Mouse (Mus musculus) testis, adult 2 months (tissue): Measurements from ENCODE around the gene Haghl. TPM values are rescaled to one million over a fixed set of nuclear protein-coding genes. Genes with fewer than 3 reads are reported as not detected.

ENCODE experiments used
- H3K27ac ChIP-seq: fragments of 200-500 bp; 2 replicates; pipeline ENCODE4 v1.5.1; 2012; ENCODE audit warnings: low read depth, low read length; ENCODE audit not compliant: control insufficient read depth, insufficient read depth
- H3K27me3 ChIP-seq: fragments of 200-500 bp; 2 replicates; pipeline ENCODE4 v1.6.1; 2012; ENCODE audit warnings: mild to moderate bottlenecking, low read length, moderate library complexity; ENCODE audit not compliant: control insufficient read depth, insufficient read depth
- H3K36me3 ChIP-seq: fragments of 200-500 bp; 2 replicates; pipeline ENCODE4 v1.6.1; 2012; ENCODE audit warnings: mild to moderate bottlenecking, low read length; ENCODE audit not compliant: control insufficient read depth, insufficient read depth
- H3K4me1 ChIP-seq: fragments of 200-500 bp; 2 replicates; pipeline ENCODE4 v1.6.1; 2012; ENCODE audit warnings: low read length; ENCODE audit not compliant: control insufficient read depth, insufficient read depth
- H3K4me3 ChIP-seq: fragments of 200-500 bp; 2 replicates; pipeline ENCODE4 v1.5.1; 2012; ENCODE audit warnings: low read depth, mild to moderate bottlenecking, low read length, moderate library complexity, mixed read lengths; ENCODE audit not compliant: control insufficient read depth
- CTCF ChIP-seq: fragments of 200-500 bp; IDR thresholded peaks from 2 replicates; pipeline ENCODE4 v1.5.1; 2012; ENCODE audit warnings: low read depth, mild to moderate bottlenecking, inconsistent platforms, low read length, moderate library complexity; ENCODE audit not compliant: control insufficient read depth, insufficient read depth, insufficient replicate concordance
- POLR2A ChIP-seq: fragments of 200-500 bp; IDR thresholded peaks from 2 replicates; pipeline ENCODE4 v1.6.1; 2012; ENCODE audit warnings: low read depth, mild to moderate bottlenecking, inconsistent platforms, low read length, moderate library complexity; ENCODE audit not compliant: control insufficient read depth
- polyA plus RNA-seq: library from polyadenylated mRNA; depleted of rRNA; stranded (reverse); fragments of >200 nt; gene quantifications from 2 replicates; pipeline ENCODE4 v1.2.3, GENCODE M21; 2012

Haghl gene
- polyA plus RNA-seq, 1 experiment = 83.4 TPM

DNA sequence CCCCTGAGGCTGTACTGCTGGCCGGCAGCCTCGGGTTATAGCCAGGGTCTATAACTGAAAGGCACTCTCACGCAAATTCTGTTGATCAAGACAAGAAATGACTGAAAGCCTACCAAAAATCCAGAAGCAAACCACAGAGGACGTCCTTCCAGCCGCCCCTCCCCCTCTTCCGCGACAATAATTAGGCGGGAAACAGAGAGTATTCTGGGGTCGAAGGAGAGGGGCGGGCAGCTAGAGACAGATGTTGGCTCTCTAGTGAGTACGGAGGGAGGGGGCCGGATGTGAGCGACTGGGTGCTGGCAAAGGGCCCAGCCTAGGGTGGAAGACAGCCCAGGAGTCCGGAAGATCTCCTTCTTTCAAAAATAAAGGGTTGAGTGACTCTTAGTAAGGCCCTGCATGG is 7.1 kb upstream of the Haghl start, which contains the start of gene Fam173a:
Gene Fam173a, minus strand, starts transcription at position 287 of the 400 bp plus-strand sequence.
- Histone ChIP-seq H3K36me3 (no peaks in the 10 kb centered on the region), H3K27ac (peak within 1 kb of the TSS; percentile 80), H3K4me1 (peaks cover 27% of the 10 kb centered on the region), H3K27me3 (no peaks in the 10 kb centered on the region), H3K4me3 (peak within 1 kb of the TSS; percentile 93)
- TF ChIP-seq CTCF (no peak), POLR2A (no peak)

DNA sequence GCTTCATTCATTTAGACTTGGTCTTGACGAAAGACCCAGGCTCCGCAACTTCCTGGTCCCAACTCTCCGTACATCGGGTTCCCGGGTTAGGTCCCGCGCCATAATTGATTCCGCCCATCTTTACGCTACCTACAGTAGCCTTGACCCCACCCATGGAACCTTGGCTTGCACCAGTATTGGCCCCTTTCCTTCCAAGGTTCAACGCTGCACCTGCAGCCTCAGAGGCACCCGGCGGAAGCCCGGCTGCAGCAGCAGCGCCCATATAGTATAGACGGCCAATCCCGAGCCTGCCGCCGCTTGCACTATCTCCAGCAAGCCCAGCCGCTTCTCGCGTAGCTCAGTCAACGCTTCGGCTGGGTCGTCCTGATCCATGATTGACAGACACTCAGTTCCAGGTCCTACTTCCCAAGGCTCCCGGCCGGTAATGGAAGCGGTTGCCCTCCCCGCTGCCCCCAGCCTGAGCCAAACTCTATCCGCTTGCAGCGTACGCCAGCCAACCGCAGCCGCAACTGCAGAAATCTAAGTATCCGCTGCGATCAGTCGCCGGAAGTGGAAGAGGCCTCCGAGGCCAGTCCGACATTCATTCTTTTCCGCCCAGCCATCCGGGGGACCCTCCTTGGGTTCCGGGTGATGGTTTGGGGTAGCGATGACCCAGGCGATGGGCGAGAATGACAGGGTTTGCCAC is 6.5 kb upstream of the Haghl start:
- Histone ChIP-seq H3K27ac (peak overlapping the region; percentile 80), H3K27me3 (no peaks in the 10 kb centered on the region), H3K36me3 (no peaks in the 10 kb centered on the region), H3K4me3 (peak overlapping the region; percentile 93), H3K4me1 (peaks cover 21% of the 10 kb centered on the region)
- TF ChIP-seq POLR2A = peak; percentile 58
- TF ChIP-seq CTCF = no peak

DNA sequence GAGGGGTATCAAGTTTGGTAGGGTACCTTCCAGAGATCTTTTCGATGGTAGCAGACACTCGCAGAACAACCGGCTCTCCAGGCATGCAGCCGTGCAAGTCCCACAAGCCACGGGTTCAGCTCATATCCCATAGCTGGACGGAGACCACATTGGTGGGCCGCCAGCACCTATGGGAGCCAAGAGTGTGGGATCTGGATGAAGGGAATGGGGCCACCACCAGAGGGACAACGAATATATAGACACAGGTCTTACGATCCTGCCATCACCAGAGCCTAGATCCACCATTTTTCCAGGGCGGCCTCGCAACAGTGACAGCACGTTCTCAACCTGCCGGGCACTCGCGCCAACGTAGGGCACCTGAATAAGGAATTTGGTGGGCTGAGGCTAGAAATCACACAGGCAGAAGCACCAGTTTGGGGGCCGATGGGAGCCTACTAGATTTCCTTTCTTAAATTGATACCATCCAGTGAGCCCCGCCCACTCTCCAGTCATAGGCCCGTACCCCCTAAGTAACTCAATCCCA is 5.9 kb upstream of the Haghl start:
- Histone ChIP-seq H3K4me1 (peaks cover 19% of the 10 kb centered on the region), H3K36me3 (no peaks in the 10 kb centered on the region), H3K27me3 (no peaks in the 10 kb centered on the region), H3K27ac (peak overlapping the region; percentile 80; the same call in 1 of the 2 replicates), H3K4me3 (peak overlapping the region; percentile 93)
- TF ChIP-seq POLR2A = no peak
- TF ChIP-seq CTCF = no peak

DNA sequence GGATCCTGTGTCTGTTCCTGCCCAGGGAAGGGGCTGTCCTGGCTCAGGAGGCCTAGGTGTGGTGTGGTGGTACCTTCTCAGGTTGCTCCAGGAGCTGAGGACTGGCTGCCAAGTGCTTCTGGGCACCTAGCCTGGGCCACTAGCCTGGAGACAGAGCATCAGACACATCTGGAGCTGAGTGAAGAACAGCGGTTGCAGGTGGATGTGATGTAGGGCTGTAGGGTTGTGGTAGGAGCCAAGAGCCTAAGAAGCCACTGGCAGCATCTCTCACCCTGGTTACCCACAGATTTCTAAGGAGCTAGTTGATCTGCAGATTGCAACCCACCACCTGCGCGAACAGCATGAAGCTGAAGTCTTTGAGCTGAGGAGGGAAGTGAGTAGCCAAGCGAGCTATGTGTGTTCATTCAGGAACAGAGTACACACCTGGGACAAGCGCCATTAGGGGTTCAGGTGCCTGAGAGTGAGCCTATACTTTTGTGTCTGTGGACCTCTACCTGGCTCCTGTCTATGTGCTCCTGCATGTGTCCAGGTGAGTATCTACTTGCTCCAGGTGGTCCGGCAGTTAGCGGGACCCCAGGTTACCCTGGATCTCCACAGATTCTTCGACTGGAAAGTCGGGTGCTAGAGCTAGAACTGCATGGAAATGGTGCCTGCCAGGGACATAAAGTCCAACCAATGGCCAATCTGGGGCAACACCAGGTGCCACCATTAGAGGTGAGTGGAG is 1.5 kb upstream of the Haghl start:
- Histone ChIP-seq H3K36me3 (peaks cover 3% of the 10 kb centered on the region), H3K4me1 (peaks cover 16% of the 10 kb centered on the region), H3K27ac (no peak overlapping the region), H3K27me3 (no peaks in the 10 kb centered on the region), H3K4me3 (no peak overlapping the region)
- no peak for TF ChIP-seq CTCF
- no peak for TF ChIP-seq POLR2A

DNA sequence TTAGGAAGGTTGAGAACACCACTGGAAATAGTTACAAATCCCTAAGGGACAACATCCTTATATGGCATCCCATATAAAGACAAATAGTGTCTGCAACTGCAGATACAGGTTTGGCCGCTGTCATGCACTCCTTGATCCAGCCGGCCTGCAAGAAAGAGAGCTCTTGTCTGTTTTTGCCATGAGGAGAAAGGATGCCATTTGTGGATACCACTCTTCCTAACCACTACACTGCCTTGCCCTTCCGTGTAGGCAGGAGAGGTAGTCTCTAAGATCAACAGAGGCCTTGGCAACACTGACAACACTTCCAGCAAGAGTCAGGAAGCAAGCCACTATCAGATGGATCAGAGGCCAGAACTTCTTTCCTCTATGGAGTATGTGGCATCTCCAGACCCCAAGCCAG is 807 bp upstream of the Haghl start, which contains the start of gene Ccdc78:
Gene Ccdc78, plus strand, starts transcription at position 301 of the 400 bp plus-strand sequence.
- Histone ChIP-seq H3K4me3 (peak within 1 kb of the TSS; percentile 87), H3K4me1 (peaks cover 12% of the 10 kb centered on the region), H3K27me3 (no peaks in the 10 kb centered on the region), H3K27ac (peak within 1 kb of the TSS; percentile 71), H3K36me3 (peaks cover 3% of the 10 kb centered on the region)
- TF ChIP-seq CTCF (no peak), POLR2A (no peak)

DNA sequence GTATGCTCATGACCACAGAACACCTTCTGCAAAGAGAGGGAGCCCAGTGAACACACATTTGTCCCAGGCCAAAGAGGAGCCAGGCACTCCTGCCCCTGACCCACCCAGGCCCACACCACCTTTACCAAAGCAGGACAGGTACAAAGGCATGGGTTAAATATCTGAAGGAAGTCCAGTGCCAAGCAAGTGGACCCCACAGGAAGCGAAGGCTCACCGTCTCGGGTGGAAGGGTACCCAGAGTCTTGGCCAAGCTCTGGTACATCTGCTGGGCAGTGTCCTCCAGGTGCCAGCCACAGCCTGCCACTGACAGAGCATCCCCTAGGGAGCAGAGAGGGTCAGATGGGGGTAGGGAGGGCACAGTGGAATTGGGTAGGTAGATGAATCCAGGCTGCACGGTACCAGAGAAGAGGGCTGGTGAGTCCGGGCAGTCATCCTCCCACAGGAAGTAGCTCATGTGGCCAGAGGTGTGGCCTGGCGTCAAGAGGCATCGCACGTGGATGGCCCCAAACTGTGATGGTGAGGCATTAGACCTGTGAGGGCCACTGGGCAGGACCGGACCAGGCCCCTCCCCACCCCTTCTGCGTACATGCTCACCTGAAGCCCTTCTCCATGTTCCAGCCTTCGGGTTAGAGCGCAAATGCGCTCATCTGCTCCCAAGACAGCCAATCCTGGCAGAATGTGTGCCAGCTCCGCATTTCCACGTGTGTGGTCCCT is 1.5 kb downstream of the Haghl start:
- peaks cover 3% of the 10 kb centered on the region for H3K36me3 ChIP-seq
- no peak overlapping the region for H3K27ac ChIP-seq
- H3K27me3 ChIP-seq = no peaks in the 10 kb centered on the region
- TF ChIP-seq POLR2A = no peak
- TF ChIP-seq CTCF = no peak
- no peak overlapping the region for H3K4me3 ChIP-seq
- peaks cover 11% of the 10 kb centered on the region for H3K4me1 ChIP-seq
